ENCODE assay signal across 25 mouse cellular contexts in genomic region chr4:83400691-83401595, GRCm38 (mm10). TPM values are rescaled to one million over a fixed set of nuclear protein-coding genes. Genes with fewer than 3 reads are reported as not detected.
A peak's percentile ranks its signal among the peaks of the same experiment; 100 is the strongest.
DNase-seq lines count a peak whose midpoint lies in the region; ATAC-seq and TF ChIP-seq lines count a peak whose summit lies in the region.
"Had no signal": no experiment of that assay in that cellular context is flagged by ENCODE, and none has a peak within 500 bp of the region (broad histone marks: within the 10 kb centered on the region; RNA-seq: fewer than 3 reads in every experiment).

No protein-coding gene starts in this region.

- H3K36me3 ChIP-seq in MEL (ENCODE audit: control insufficient read depth in 1 of 2, insufficient read depth in 2 of 2, low read length in 2 of 2), result peaks cover 0 to 15% of the 10 kb centered on the region in 2 experiments; a peak in 2 of 4 replicates
- no peaks in the 10 kb centered on the region for H3K36me3 ChIP-seq in liver, embryonic 13.5 days
- no peaks in the 10 kb centered on the region for H3K36me3 ChIP-seq in liver, postnatal 0 days (replicated peaks; ENCODE audit: insufficient read depth, low read length)
- no peaks in the 10 kb centered on the region; the same call in 1 of the 2 replicates for H3K36me3 ChIP-seq in hindbrain, embryonic 13.5 days
- H3K36me3 ChIP-seq: embryonic facial prominence, embryonic 15.5 days; forebrain, embryonic 10.5 days; G1E; hindbrain, embryonic 10.5 days; hindbrain, embryonic 15.5 days had no signal

- TF ChIP-seq RAD21 in MEL (IDR thresholded peaks at IDR 0.05; ENCODE audit: low read depth, low read length), result no peak

- no peak for TF ChIP-seq POLR2A in MEL (IDR thresholded peaks at IDR 0.05; ENCODE audit: control insufficient read depth in 1 of 2, insufficient read depth in 1 of 2, low read depth in 1 of 2, low read length in 2 of 2, poor library complexity in 1 of 2)

- H3K79me2 ChIP-seq in MEL (ENCODE audit: control insufficient read depth, insufficient read depth, low read length, poor library complexity), result no peaks in the 10 kb centered on the region

- peak; percentile 92 for ATAC-seq in liver, embryonic 13.5 days (ENCODE audit: low read depth)
- peak; percentile 66 for ATAC-seq in liver, postnatal 0 days
- ATAC-seq in hindbrain, embryonic 13.5 days (ENCODE audit: low FRiP score), result no peak
- ATAC-seq: CD4-positive, CD25-positive, alpha-beta regulatory T cell, adult 4 months; forebrain, embryonic 14.5 days had no signal

- no peaks in the 10 kb centered on the region for H3K9me3 ChIP-seq in MEL (replicated peaks; ENCODE audit: insufficient read depth, low read length)
- 0 out of 2 replicates have a peak, but pooled peaks cover 2% of the 10 kb centered on the region for H3K9me3 ChIP-seq in liver, embryonic 13.5 days (replicated peaks)
- peaks cover 7% of the 10 kb centered on the region for H3K9me3 ChIP-seq in liver, postnatal 0 days (ENCODE audit: low read length)
- H3K9me3 ChIP-seq in hindbrain, embryonic 13.5 days, result peaks cover 11% of the 10 kb centered on the region
- H3K9me3 ChIP-seq: hindbrain, embryonic 15.5 days had no signal

- no peak overlapping the region for H3K4me3 ChIP-seq in MEL (ENCODE audit: control insufficient read depth in 1 of 2, insufficient read depth in 1 of 2, low read depth in 2 of 2, low read length in 2 of 2)
- no peak overlapping the region for H3K4me3 ChIP-seq in liver, embryonic 13.5 days (replicated peaks)
- H3K4me3 ChIP-seq in liver, postnatal 0 days (ENCODE audit: low read depth, low read length), result no peak overlapping the region
- no peak overlapping the region for H3K4me3 ChIP-seq in hindbrain, embryonic 13.5 days
- H3K4me3 ChIP-seq: embryonic facial prominence, embryonic 15.5 days; erythroblast, embryonic 14.5 days; forebrain, embryonic 10.5 days; gastrocnemius, adult 2 months; hindbrain, embryonic 10.5 days; hindbrain, embryonic 15.5 days had no signal

- H3K4me2 ChIP-seq in liver, embryonic 13.5 days, result no peak overlapping the region
- no peak overlapping the region for H3K4me2 ChIP-seq in liver, postnatal 0 days (ENCODE audit: low read depth, low read length)
- no peak overlapping the region for H3K4me2 ChIP-seq in hindbrain, embryonic 13.5 days
- H3K4me2 ChIP-seq: embryonic facial prominence, embryonic 15.5 days; hindbrain, embryonic 15.5 days had no signal

- 33% methylated on average over 7 of the region's 7 CpGs for WGBS in liver, embryonic 13.5 days (ENCODE audit: insufficient replicate concordance)
- WGBS in liver, postnatal 0 days (ENCODE audit: insufficient replicate concordance), result 63% methylated on average over 7 of the region's 7 CpGs
- WGBS in hindbrain, embryonic 13.5 days, result 89% methylated on average over 7 of the region's 7 CpGs

- peak; percentile 52 to 75; a peak in 3 of 4 replicates for TF ChIP-seq EP300 in MEL (IDR thresholded peaks at IDR 0.05; ENCODE audit: low read depth in 1 of 2, low read length in 2 of 2)
- 0 out of 2 replicates have a peak, but pooled peaks have one; percentile 44 for TF ChIP-seq EP300 in liver, postnatal 0 days (IDR thresholded peaks at IDR 0.05; ENCODE audit: low read depth)

- peak; percentile 59 for DNase-seq in heart, adult 11 months
- DNase-seq in heart, postnatal 4 days, result no peak
- DNase-seq in MEL (ENCODE audit: low read depth, low spot score), result peak; percentile 39
- no peak for DNase-seq in liver, embryonic 13.5 days
- no peak for DNase-seq in liver, postnatal 0 days
- no peak for DNase-seq in adrenal gland, postnatal 4 days (ENCODE audit: low spot score in 2 of 2)
- no peak for DNase-seq in thymus, postnatal 0 days (ENCODE audit: low spot score)
- DNase-seq: adrenal gland, postnatal 14 days; B cell, adult 2 months; cerebellum, adult 11 months; cerebellum, adult 8-10 months; cerebellum, postnatal 14 days; embryo, embryonic 11 days; gastrocnemius, adult 2 months; gastrocnemius, postnatal 25 days; heart, postnatal 10 days had no signal

- H3K27ac ChIP-seq in MEL (ENCODE audit: control insufficient read depth, low read depth, low read length), result no peak overlapping the region
- no peak overlapping the region for H3K27ac ChIP-seq in liver, embryonic 13.5 days
- H3K27ac ChIP-seq in liver, postnatal 0 days (ENCODE audit: low read depth), result no peak overlapping the region
- no peak overlapping the region for H3K27ac ChIP-seq in hindbrain, embryonic 13.5 days
- H3K27ac ChIP-seq: embryonic facial prominence, embryonic 15.5 days; forebrain, embryonic 10.5 days; gastrocnemius, adult 2 months; hindbrain, embryonic 10.5 days; hindbrain, embryonic 15.5 days had no signal

- no peak overlapping the region for H3K9ac ChIP-seq in MEL (ENCODE audit: control insufficient read depth, low read depth, low read length, poor library complexity, severe bottlenecking)
- H3K9ac ChIP-seq in liver, embryonic 13.5 days, result no peak overlapping the region
- H3K9ac ChIP-seq in liver, postnatal 0 days (replicated peaks), result no peak overlapping the region
- no peak overlapping the region for H3K9ac ChIP-seq in hindbrain, embryonic 13.5 days
- H3K9ac ChIP-seq: embryonic facial prominence, embryonic 15.5 days; hindbrain, embryonic 15.5 days had no signal

- TF ChIP-seq CTCF in MEL (IDR thresholded peaks at IDR 0.05 in 2 of 3, conservative IDR thresholded peaks at IDR 0.05 in 1 of 3; ENCODE audit: control insufficient read depth in 1 of 3, insufficient read depth in 1 of 3, low read depth in 2 of 3, low read length in 3 of 3, poor library complexity in 1 of 3, severe bottlenecking in 1 of 3), result no peak
- TF ChIP-seq CTCF in liver, postnatal 0 days (IDR thresholded peaks at IDR 0.05; ENCODE audit: low read depth), result no peak

- H3K27me3 ChIP-seq in MEL (ENCODE audit: control insufficient read depth in 1 of 2, insufficient read depth in 2 of 2, low read length in 2 of 2), result no peaks in the 10 kb centered on the region; a peak in 1 of 4 replicates
- H3K27me3 ChIP-seq in liver, embryonic 13.5 days, result no peaks in the 10 kb centered on the region
- H3K27me3 ChIP-seq in liver, postnatal 0 days (ENCODE audit: insufficient read depth, low read length), result no peaks in the 10 kb centered on the region
- H3K27me3 ChIP-seq in hindbrain, embryonic 13.5 days, result no peaks in the 10 kb centered on the region
- H3K27me3 ChIP-seq: embryonic facial prominence, embryonic 15.5 days; hindbrain, embryonic 15.5 days had no signal

- H3K4me1 ChIP-seq in MEL (ENCODE audit: control insufficient read depth in 1 of 2, insufficient read depth in 2 of 2, low read length in 2 of 2), result peaks cover 4 to 8% of the 10 kb centered on the region in 2 experiments; a peak in 3 of 4 replicates
- peaks cover 17% of the 10 kb centered on the region for H3K4me1 ChIP-seq in liver, embryonic 13.5 days (replicated peaks)
- H3K4me1 ChIP-seq in liver, postnatal 0 days (ENCODE audit: insufficient read depth), result no peaks in the 10 kb centered on the region
- H3K4me1 ChIP-seq in hindbrain, embryonic 13.5 days (replicated peaks), result no peaks in the 10 kb centered on the region
- H3K4me1 ChIP-seq: embryonic facial prominence, embryonic 15.5 days; forebrain, embryonic 10.5 days; hindbrain, embryonic 15.5 days had no signal

TF ChIP-seq in MEL, 35 proteins besides CTCF, POLR2A, EP300 and RAD21:
- TF ChIP-seq CHD2 (IDR thresholded peaks at IDR 0.05; ENCODE audit: low read length), result no peak
- TF ChIP-seq GATA1 (IDR thresholded peaks at IDR 0.05; ENCODE audit: low read depth, low read length), result peak; percentile 18; the same call in 1 of the 2 replicates
- TF ChIP-seq MEF2A (IDR thresholded peaks at IDR 0.05; ENCODE audit: extremely low read depth, insufficient replicate concordance, low read depth, low read length, poor library complexity, severe bottlenecking), result peak; percentile 88
- no peak for TF ChIP-seq SMC3 (IDR thresholded peaks at IDR 0.05; ENCODE audit: low read depth, low read length)
- TF ChIP-seq NRF1 (IDR thresholded peaks at IDR 0.05; ENCODE audit: insufficient read depth, low read depth, low read length, poor library complexity, severe bottlenecking), result no peak
- TF ChIP-seq USF2 (IDR thresholded peaks at IDR 0.05; ENCODE audit: borderline replicate concordance in 1 of 2, insufficient read depth in 1 of 2, low read depth in 1 of 2, low read length in 2 of 2), result no peak
- TF ChIP-seq TCF12 (IDR thresholded peaks at IDR 0.05; ENCODE audit: low read depth, low read length), result peak; percentile 69
- TF ChIP-seq TAL1 (IDR thresholded peaks at IDR 0.05; ENCODE audit: low read length), result peak; percentile 66
- no peak for TF ChIP-seq E2F4 (IDR thresholded peaks at IDR 0.05; ENCODE audit: borderline replicate concordance, low read depth, low read length)
- TF ChIP-seq ZNF384 (IDR thresholded peaks at IDR 0.05; ENCODE audit: low read depth, low read length), result no peak
- 0 out of 2 replicates have a peak, but pooled peaks have one; percentile 26 for TF ChIP-seq MYB (IDR thresholded peaks at IDR 0.05; ENCODE audit: low read depth, low read length)
- no peak for TF ChIP-seq JUND (IDR thresholded peaks at IDR 0.05; ENCODE audit: low read depth, low read length)
- no peak for TF ChIP-seq GABPA (IDR thresholded peaks at IDR 0.05; ENCODE audit: low read depth, low read length)
- no peak for TF ChIP-seq POLR2AphosphoS2 (IDR thresholded peaks at IDR 0.05; ENCODE audit: low read length)
- TF ChIP-seq MXI1 (IDR thresholded peaks at IDR 0.05; ENCODE audit: low read depth, low read length), result no peak
- TF ChIP-seq ZC3H11A (IDR thresholded peaks at IDR 0.05; ENCODE audit: low read depth, low read length), result no peak
- no peak for TF ChIP-seq UBTF (IDR thresholded peaks at IDR 0.05; ENCODE audit: borderline replicate concordance, insufficient read depth, low read depth, low read length)
- TF ChIP-seq ELF1 (IDR thresholded peaks at IDR 0.05; ENCODE audit: low read depth, low read length), result no peak

RNA-seq across cellular contexts. Expression of gene Snapc3, which starts 16.6 kb away (rescaled TPM):
- total RNA-seq in heart, postnatal 4 days (2021), result 10 to 100 TPM; 25.3 to 26.6 TPM
- total RNA-seq in MEL (2012; rRNA removed), result 15.3 and 16.9 TPM in 2 replicates
- 10 to 100 TPM in 1 of 2 experiments, not detected in 1; 12.0 TPM for polyA plus RNA-seq in MEL (2012; ENCODE audit: insufficient read depth in 1 of 2, insufficient read length in 2 of 2, low read depth in 1 of 2, low replicate concordance in 2 of 2, missing spikeins in 1 of 2)
- polyA plus RNA-seq in liver, embryonic 13.5 days (2015; fragmentation: Nextera tagmentation; extraction: Ambion mirVana), result 12.3 and 14.6 TPM in 2 replicates
- 6.7 and 7.2 TPM in 2 replicates for polyA plus RNA-seq in liver, postnatal 0 days (2015; fragmentation: Nextera tagmentation; extraction: Ambion mirVana)
- 10 to 100 TPM; 33.4 to 39.2 TPM for total RNA-seq in adrenal gland, postnatal 4 days (2021)
- 79.6 and 82.8 TPM in 2 replicates for polyA plus RNA-seq in hindbrain, embryonic 13.5 days (2015; fragmentation: Nextera tagmentation; extraction: Ambion mirVana)
- polyA plus RNA-seq in thymus, postnatal 0 days (2015; fragmentation: Nextera tagmentation; extraction: Ambion mirVana), result 40.3 and 42.7 TPM in 2 replicates

Comparison
In these comparisons a context has a peak if more than half of its experiments do, and no peak if none do; other contexts are left out.
1. DNase-seq: peak in heart, adult 11 months (single experiment) and MEL (single experiment); none in heart, postnatal 4 days (single experiment), liver, embryonic 13.5 days (single experiment), liver, postnatal 0 days (single experiment), adrenal gland, postnatal 4 days (0 of 2) and thymus, postnatal 0 days (single experiment).